Mouse (Mus musculus): ENCODE measurements at regions not wholly inside any gene's neighbourhood (a gene's known extent, or its start where the extent isn't known, plus 50 kb on each side); places are given as distances from the start of the nearest gene placed in this dataset.

- no peak for TF ChIP-seq CTCF (IDR thresholded peaks at IDR 0.05; ENCODE audit: low read depth, low read length)
- no peak for TF ChIP-seq POLR2A (IDR thresholded peaks at IDR 0.05; ENCODE audit: borderline replicate concordance, low read depth, low read length)
Observed at GRCm38 (mm10) chr3:148115576-148115975, 874.8 kb downstream of the Adgrl2 start.
